Mouse (Mus musculus): ENCODE data around the gene Smpd4.

GRCm38 (mm10) chr16:17625488-17626268 is 6.5 kb downstream of the Smpd4 start:
- TF ChIP-seq MAFK (IDR thresholded peaks at IDR 0.05; ENCODE audit: insufficient replicate concordance, low read length) = no peak
- TF ChIP-seq POLR2A (IDR thresholded peaks at IDR 0.05; ENCODE audit: low read depth, low read length) = no peak
- TF ChIP-seq JUN (IDR thresholded peaks at IDR 0.05; ENCODE audit: insufficient read depth, low read depth, low read length) = no peak
- TF ChIP-seq POLR2AphosphoS2 (IDR thresholded peaks at IDR 0.05; ENCODE audit: low read depth, low read length) = no peak
- TF ChIP-seq ETS1 (conservative IDR thresholded peaks at IDR 0.05; ENCODE audit: low read depth, low read length) = no peak
- no peak for TF ChIP-seq CHD2 (IDR thresholded peaks at IDR 0.05; ENCODE audit: low read length)
- TF ChIP-seq CTCF (conservative IDR thresholded peaks at IDR 0.05 in 1 of 2, IDR thresholded peaks at IDR 0.05 in 1 of 2; ENCODE audit: low read depth in 2 of 2, low read length in 2 of 2) = peak; percentile 59 to 78
- TF ChIP-seq EP300 (IDR thresholded peaks at IDR 0.05; ENCODE audit: low read length) = no peak

All from CH12.LX (cell line).